Comparison of ENCODE assay signal across 22 mouse cellular contexts in the genomic region with DNA sequence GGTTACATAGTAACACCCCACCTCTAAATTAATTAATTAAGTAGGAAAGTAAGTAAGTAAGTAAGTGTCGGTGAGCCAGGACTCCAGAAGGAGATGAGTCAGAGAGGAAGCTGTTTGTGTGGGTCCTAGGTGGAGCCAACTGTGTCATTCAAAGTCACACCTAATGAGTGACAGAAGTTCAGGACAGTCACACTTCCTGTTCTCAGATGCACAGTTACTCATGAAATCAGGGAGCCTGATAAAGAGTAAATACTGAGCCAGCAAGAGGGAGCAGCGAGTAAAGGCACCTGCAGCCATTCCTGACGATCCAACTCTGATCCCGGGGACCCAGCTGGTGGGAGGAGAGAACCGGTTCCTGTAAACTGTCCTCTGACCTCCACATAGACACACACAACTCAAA. TPM values are rescaled to one million over a fixed set of nuclear protein-coding genes. Genes with fewer than 3 reads are reported as not detected.
DNase-seq lines count a peak whose midpoint lies in the region; ATAC-seq and TF ChIP-seq lines count a peak whose summit lies in the region.
"Had no signal": no experiment of that assay in that cellular context is flagged by ENCODE, and none has a peak within 500 bp of the region (broad histone marks: within the 10 kb centered on the region; RNA-seq: fewer than 3 reads in every experiment).

No protein-coding gene starts in this region.

- no peaks in the 10 kb centered on the region for H3K9me3 ChIP-seq in intestine, embryonic 16.5 days (ENCODE audit: control insufficient read depth, low read length)
- H3K9me3 ChIP-seq in stomach, postnatal 0 days (ENCODE audit: control insufficient read depth, low read length) = no peaks in the 10 kb centered on the region
- no peaks in the 10 kb centered on the region for H3K9me3 ChIP-seq in hindbrain, embryonic 12.5 days (replicated peaks)
- H3K9me3 ChIP-seq in neural tube, embryonic 15.5 days (replicated peaks) = no peaks in the 10 kb centered on the region
- H3K9me3 ChIP-seq: forebrain, embryonic 10.5 days; heart, embryonic 13.5 days; liver, embryonic 15.5 days; midbrain, embryonic 10.5 days; neural tube, embryonic 13.5 days had no signal

- peak; percentile 52 for ATAC-seq in activated CD4-positive, CD25-positive, alpha-beta regulatory T cell, adult 4 months
- ATAC-seq in intestine, embryonic 16.5 days = peak; percentile 76
- ATAC-seq in stomach, postnatal 0 days (ENCODE audit: low FRiP score, low TSS enrichment) = peak; percentile 85
- no peak for ATAC-seq in hindbrain, embryonic 12.5 days (ENCODE audit: low FRiP score)
- ATAC-seq in neural tube, embryonic 15.5 days (ENCODE audit: low FRiP score) = no peak
- ATAC-seq: forebrain, postnatal 0 days had no signal

- no peaks in the 10 kb centered on the region for H3K4me1 ChIP-seq in lung, adult 2 months (ENCODE audit: control insufficient read depth, insufficient read depth, low read length)
- no peaks in the 10 kb centered on the region for H3K4me1 ChIP-seq in intestine, embryonic 16.5 days (ENCODE audit: control insufficient read depth, insufficient read depth, low read length)
- H3K4me1 ChIP-seq in stomach, postnatal 0 days (replicated peaks; ENCODE audit: control insufficient read depth, insufficient read depth) = no peaks in the 10 kb centered on the region
- no peaks in the 10 kb centered on the region; the same call in 1 of the 2 replicates for H3K4me1 ChIP-seq in hindbrain, embryonic 12.5 days
- H3K4me1 ChIP-seq in neural tube, embryonic 15.5 days = no peaks in the 10 kb centered on the region
- H3K4me1 ChIP-seq: neural tube, embryonic 13.5 days had no signal

- H3K36me3 ChIP-seq in intestine, embryonic 16.5 days (ENCODE audit: control insufficient read depth, insufficient read depth, low read length) = no peaks in the 10 kb centered on the region
- no peaks in the 10 kb centered on the region for H3K36me3 ChIP-seq in stomach, postnatal 0 days (ENCODE audit: control insufficient read depth, insufficient read depth, low read length)
- no peaks in the 10 kb centered on the region for H3K36me3 ChIP-seq in hindbrain, embryonic 12.5 days
- H3K36me3 ChIP-seq in neural tube, embryonic 15.5 days = no peaks in the 10 kb centered on the region
- H3K36me3 ChIP-seq: forebrain, embryonic 10.5 days; heart, embryonic 13.5 days; liver, embryonic 15.5 days; midbrain, embryonic 10.5 days; neural tube, embryonic 13.5 days had no signal

- DNase-seq in lung, postnatal 25 days (ENCODE audit: low spot score) = peak; percentile 16
- no peak for DNase-seq in lung, adult 2 months
- DNase-seq in stomach, postnatal 0 days (ENCODE audit: low spot score) = no peak
- no peak for DNase-seq in left cerebral cortex, postnatal 25 days (ENCODE audit: low spot score in 2 of 2)
- DNase-seq: adrenal gland, postnatal 36 days; cerebellum, adult 8-10 months; forebrain, postnatal 0 days; kidney, adult 9 months; kidney, postnatal 36 days; lung, postnatal 14 days; right cerebral cortex, postnatal 14 days; spleen, adult 18-20 months had no signal

- no peak overlapping the region for H3K9ac ChIP-seq in intestine, embryonic 16.5 days (ENCODE audit: low read depth, low read length)
- H3K9ac ChIP-seq in stomach, postnatal 0 days (ENCODE audit: low read length) = no peak overlapping the region
- no peak overlapping the region for H3K9ac ChIP-seq in hindbrain, embryonic 12.5 days
- no peak overlapping the region for H3K9ac ChIP-seq in neural tube, embryonic 15.5 days (replicated peaks)
- H3K9ac ChIP-seq: forebrain, postnatal 0 days; heart, embryonic 13.5 days; hindbrain, embryonic 14.5 days; liver, embryonic 15.5 days; neural tube, embryonic 13.5 days had no signal

- H3K4me2 ChIP-seq in intestine, embryonic 16.5 days (ENCODE audit: low read depth, low read length) = no peak overlapping the region
- no peak overlapping the region for H3K4me2 ChIP-seq in stomach, postnatal 0 days (replicated peaks; ENCODE audit: low read depth)
- no peak overlapping the region for H3K4me2 ChIP-seq in hindbrain, embryonic 12.5 days (replicated peaks)
- no peak overlapping the region for H3K4me2 ChIP-seq in neural tube, embryonic 15.5 days
- H3K4me2 ChIP-seq: heart, embryonic 13.5 days; hindbrain, embryonic 14.5 days; liver, embryonic 15.5 days; neural tube, embryonic 13.5 days had no signal

- no peak for TF ChIP-seq POLR2A in lung, adult 2 months (IDR thresholded peaks at IDR 0.05; ENCODE audit: borderline replicate concordance, extremely low read depth, low read depth, low read length)

- H3K27me3 ChIP-seq in intestine, embryonic 16.5 days (replicated peaks; ENCODE audit: control insufficient read depth, insufficient read depth, low read length) = no peaks in the 10 kb centered on the region
- H3K27me3 ChIP-seq in stomach, postnatal 0 days (ENCODE audit: control insufficient read depth, insufficient read depth, low read length) = 0 out of 2 replicates have a peak, but pooled peaks cover 2% of the 10 kb centered on the region
- H3K27me3 ChIP-seq in hindbrain, embryonic 12.5 days = no peaks in the 10 kb centered on the region
- no peaks in the 10 kb centered on the region for H3K27me3 ChIP-seq in neural tube, embryonic 15.5 days (replicated peaks)
- H3K27me3 ChIP-seq: neural tube, embryonic 13.5 days had no signal

- TF ChIP-seq EP300 in stomach, postnatal 0 days (optimal IDR thresholded peaks at IDR 0.05) = no peak

- intact Hi-C loops in left cerebral cortex, postnatal 25 days (cut with DNase I) = no loop called here

- H3K27ac ChIP-seq in intestine, embryonic 16.5 days (ENCODE audit: low read length) = no peak overlapping the region
- H3K27ac ChIP-seq in stomach, postnatal 0 days (replicated peaks) = no peak overlapping the region
- no peak overlapping the region for H3K27ac ChIP-seq in hindbrain, embryonic 12.5 days
- H3K27ac ChIP-seq in neural tube, embryonic 15.5 days (replicated peaks) = no peak overlapping the region
- H3K27ac ChIP-seq: heart, embryonic 13.5 days; hindbrain, embryonic 14.5 days; liver, embryonic 15.5 days; midbrain, embryonic 10.5 days; neural tube, embryonic 13.5 days had no signal

- H3K4me3 ChIP-seq in lung, adult 2 months (replicated peaks; ENCODE audit: extremely low read depth, low read depth, low read length) = no peak overlapping the region
- no peak overlapping the region for H3K4me3 ChIP-seq in intestine, embryonic 16.5 days (ENCODE audit: low read length)
- no peak overlapping the region for H3K4me3 ChIP-seq in stomach, postnatal 0 days (ENCODE audit: low read depth, low read length)
- H3K4me3 ChIP-seq in hindbrain, embryonic 12.5 days = no peak overlapping the region
- H3K4me3 ChIP-seq in neural tube, embryonic 15.5 days (replicated peaks) = no peak overlapping the region
- H3K4me3 ChIP-seq: forebrain, embryonic 10.5 days; heart, embryonic 13.5 days; liver, embryonic 15.5 days; midbrain, embryonic 10.5 days; neural tube, embryonic 13.5 days had no signal

- 33% methylated on average over 5 of the region's 5 CpGs for WGBS in lung, adult 2 months
- WGBS in intestine, embryonic 16.5 days = 32% methylated on average over 5 of the region's 5 CpGs
- WGBS in stomach, postnatal 0 days = 18% methylated on average over 5 of the region's 5 CpGs
- WGBS in hindbrain, embryonic 12.5 days = 88% methylated on average over 5 of the region's 5 CpGs
- WGBS in neural tube, embryonic 15.5 days = 87% methylated on average over 5 of the region's 5 CpGs

- TF ChIP-seq CTCF in lung, adult 2 months (IDR thresholded peaks at IDR 0.05; ENCODE audit: insufficient read depth, low read length) = no peak
- no peak for TF ChIP-seq CTCF in stomach, postnatal 0 days (IDR thresholded peaks at IDR 0.05; ENCODE audit: low read depth)

RNA-seq across cellular contexts. Expression of gene Kdm6b, which starts 59.2 kb away (rescaled TPM):
- polyA plus RNA-seq in lung, adult 2 months (2012; rRNA removed) = 19.4 and 21.0 TPM in 2 replicates
- 10 to 100 TPM; 23.6 to 28.3 TPM for polyA plus RNA-seq in activated CD4-positive, CD25-positive, alpha-beta regulatory T cell, adult 4 months (2017; shearing (Covaris generic))
- 17.6 and 18.8 TPM in 2 replicates for polyA plus RNA-seq in intestine, embryonic 16.5 days (2015; fragmentation: Nextera tagmentation; extraction: Ambion mirVana)
- 12.9 and 13.1 TPM in 2 replicates for polyA plus RNA-seq in stomach, postnatal 0 days (2015; fragmentation: Nextera tagmentation; extraction: Ambion mirVana)
- polyA plus RNA-seq in hindbrain, embryonic 12.5 days (2016; fragmentation: Nextera tagmentation; extraction: Ambion mirVana) = 51.4 and 51.6 TPM in 2 replicates
- 29.4 and 32.6 TPM in 2 replicates for polyA plus RNA-seq in neural tube, embryonic 15.5 days (2015; fragmentation: Nextera tagmentation; extraction: Ambion mirVana)
- total RNA-seq in left cerebral cortex, postnatal 25 days (2021) = 10 to 100 TPM; 23.3 to 25.3 TPM

Comparison
In these comparisons a context has a peak if more than half of its experiments do, and no peak if none do; other contexts are left out.
1. ATAC-seq: peak in activated CD4-positive, CD25-positive, alpha-beta regulatory T cell, adult 4 months (single experiment), intestine, embryonic 16.5 days (single experiment) and stomach, postnatal 0 days (single experiment); none in hindbrain, embryonic 12.5 days (single experiment) and neural tube, embryonic 15.5 days (single experiment).